Mouse (Mus musculus) neutrophil, adult 59 days (primary cell): ENCODE measurements around the gene Krt25. TPM values are rescaled to one million over a fixed set of nuclear protein-coding genes. Genes with fewer than 3 reads are reported as not detected.

Experiments used
- total RNA-seq, 2 experiments: library from RNA; stranded (reverse); gene quantifications; 1 replicate in 1 of 2; 2 replicates in 1 of 2; pipeline ENCODE4 v1.2.4; 2023

The Krt25 gene
- not detected for total RNA-seq

GRCm38 (mm10) chr11:99322851-99323250 is at the start of gene Krt25:
Krt25 (minus strand) TSS chr11:99322951.

DNA sequence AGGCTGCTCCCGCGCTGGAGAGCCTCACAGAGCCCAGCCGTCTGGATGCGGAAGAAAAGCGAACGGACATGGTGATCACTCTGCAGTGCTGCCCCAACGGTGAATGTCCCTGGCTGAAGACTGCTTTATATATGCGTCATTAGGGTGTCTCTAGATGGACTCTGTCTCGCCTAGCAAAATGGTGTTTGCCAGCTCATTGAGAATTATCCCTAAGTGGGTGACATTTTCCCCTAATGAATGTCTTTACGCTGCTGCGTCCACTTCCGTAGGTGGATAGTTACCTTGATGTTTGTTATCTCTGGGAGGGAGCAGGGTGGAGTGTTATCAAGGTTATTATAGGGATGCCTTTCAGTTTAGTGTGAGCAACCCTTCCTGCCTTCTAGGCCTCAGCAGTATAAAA is 28.3 kb upstream of the Krt25 start, which contains the start of gene Krt27:
Krt27 (minus strand) TSS at position 101 of the 400 bp plus-strand sequence.

DNA sequence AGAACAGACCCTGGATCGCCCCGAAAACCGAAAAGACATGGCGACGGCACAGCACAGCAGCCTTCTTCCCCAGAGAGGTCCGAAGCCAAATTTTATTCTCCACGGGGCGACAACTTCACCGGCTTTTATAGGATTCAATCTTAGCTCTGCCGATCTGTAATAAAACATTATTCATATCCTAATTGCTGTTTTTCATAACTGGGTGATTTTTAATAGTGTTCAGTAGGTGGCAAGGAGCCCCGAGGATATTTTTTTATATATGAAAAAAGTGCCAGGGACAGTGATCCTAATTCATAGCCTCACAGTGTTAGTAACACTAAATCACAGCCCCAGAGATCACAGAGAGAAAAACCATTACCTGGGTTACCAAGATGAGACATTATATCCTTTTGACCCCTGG is 15.1 kb upstream of the Krt25 start, which contains the start of gene Krt26:
Krt26 (minus strand) TSS at position 101 of the 400 bp plus-strand sequence.

DNA sequence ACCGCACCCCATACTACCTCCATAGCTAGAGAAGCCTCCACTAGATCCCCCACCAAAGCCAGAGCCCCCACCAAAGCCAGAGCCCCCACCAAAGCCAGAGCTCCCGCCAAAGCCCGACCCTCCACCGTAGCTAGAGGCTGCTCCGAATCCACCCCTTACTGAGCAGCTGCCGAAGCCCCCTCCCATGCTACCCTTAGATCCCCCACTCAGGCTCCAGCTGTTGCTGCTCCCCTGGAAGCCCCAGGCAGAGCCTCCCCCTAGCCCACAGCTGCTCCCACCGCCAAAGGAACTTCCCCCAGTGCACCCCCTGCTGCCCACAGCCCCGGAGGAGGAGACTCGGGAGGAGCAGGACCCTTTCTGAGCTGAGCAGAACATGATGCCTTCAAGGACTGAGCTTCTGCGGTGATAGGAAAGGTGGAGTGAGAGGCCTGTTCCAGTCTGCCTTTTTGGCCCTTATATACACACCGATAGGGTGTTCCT is 37.9 kb downstream of the Krt25 start, which contains the start of gene Krt24:
Krt24 (minus strand) TSS at position 430 of the 480 bp plus-strand sequence.

Other genes starting within 250 kb of the Krt25 start
- gene Tns4, start 233.6 kb downstream of the Krt25 start, total RNA-seq = 1 to 10 TPM; 3.4 to 5.7 TPM
- gene Ccr7, start 167.9 kb downstream of the Krt25 start, total RNA-seq = 1 to 10 TPM in 1 of 2 experiments, under 1 TPM in 1; 0.87 to 2.5 TPM
- 10 to 100 TPM; 51.9 to 62.5 TPM for gene Smarce1, start 91.9 kb downstream of the Krt25 start, total RNA-seq
- not detected for gene Krt222, start 78.9 kb downstream of the Krt25 start, total RNA-seq
- gene Krt24, start 37.7 kb downstream of the Krt25 start, total RNA-seq = not detected
- gene Krt26, start 15.0 kb upstream of the Krt25 start, total RNA-seq = not detected
- not detected for gene Krt27, start 28.2 kb upstream of the Krt25 start, total RNA-seq
- gene Krt28, start 52.0 kb upstream of the Krt25 start, total RNA-seq = not detected
- not detected for gene Krt10, start 66.4 kb upstream of the Krt25 start, total RNA-seq
- gene Krt12, start 99.3 kb upstream of the Krt25 start, total RNA-seq = not detected
- gene Krt20, start 115.2 kb upstream of the Krt25 start, total RNA-seq = not detected
- not detected for gene Krt23, start 170.2 kb upstream of the Krt25 start, total RNA-seq
- not detected for gene Krt39, start 198.4 kb upstream of the Krt25 start, total RNA-seq
- not detected for gene Krt40, start 220.2 kb upstream of the Krt25 start, total RNA-seq
- gene Krtap3-3, start 227.9 kb upstream of the Krt25 start, total RNA-seq = not detected
- gene Krtap3-2, start 233.9 kb upstream of the Krt25 start, total RNA-seq = not detected
- not detected for gene Gm11939, start 236.5 kb upstream of the Krt25 start, total RNA-seq
- gene Krtap3-1, start 243.7 kb upstream of the Krt25 start, total RNA-seq = not detected